Mouse (Mus musculus) adrenal gland, postnatal 14 days (tissue): ENCODE measurements around the gene Tmem235. TPM values are rescaled to one million over a fixed set of nuclear protein-coding genes. Genes with fewer than 3 reads are reported as not detected.

Experiments used
- DNase-seq: peaks from one replicate; pipeline ENCODE4 v3.0.0; 2021; ENCODE audit warnings: mixed read lengths
- total RNA-seq: library from RNA; stranded (reverse); gene quantifications from 2 replicates; pipeline ENCODE4 v1.2.3, GENCODE M21; 2021

The Tmem235 gene
- total RNA-seq, 1 experiment from 2014 or later, result not detected

GRCm38 (mm10) chr11:117891581-117892175 lies 31.1 kb downstream of the Tmem235 start:
- DNase-seq, result no peak

GRCm38 (mm10) chr11:117892199-117892598 lies 31.6 kb downstream of the Tmem235 start:
- DNase-seq, result peak; percentile 42

GRCm38 (mm10) chr11:117894676-117895075 lies 34.1 kb downstream of the Tmem235 start:
- no peak for DNase-seq

- DNase-seq, result no peak
These were observed 36.0 kb downstream of the Tmem235 start for GRCm38 (mm10) chr11:117896533-117896932.

GRCm38 (mm10) chr11:117902282-117902681 lies 41.7 kb downstream of the Tmem235 start:
- DNase-seq, result no peak

- no peak for DNase-seq
These were observed 43.9 kb downstream of the Tmem235 start for GRCm38 (mm10) chr11:117904442-117904841.

- DNase-seq, result no peak
These were observed 48.8 kb downstream of the Tmem235 start for GRCm38 (mm10) chr11:117909337-117909736.

GRCm38 (mm10) chr11:117912684-117913352 lies 52.3 kb downstream of the Tmem235 start:
- peak; percentile 92 for DNase-seq

GRCm38 (mm10) chr11:117914531-117914930 lies 54.0 kb downstream of the Tmem235 start:
- DNase-seq, result no peak

Other genes starting within 250 kb of the Tmem235 start
- 22.7 and 29.5 TPM in 2 replicates for gene Tnrc6c, start 206.5 kb upstream of the Tmem235 start, total RNA-seq
- gene Tmc8, start 78.7 kb upstream of the Tmem235 start, total RNA-seq, result 5.3 and 8.3 TPM in 2 replicates
- gene Tmc6, start 78.6 kb upstream of the Tmem235 start, total RNA-seq, result 35.1 and 35.7 TPM in 2 replicates
- 0.44 TPM in 1 of 2 replicates, not detected in the other for gene 6030468B19Rik, start 63.1 kb upstream of the Tmem235 start, total RNA-seq
- 0.83 and 0.93 TPM in 2 replicates for gene Gm20708, start 51.1 kb upstream of the Tmem235 start, total RNA-seq
- 62.6 and 73.8 TPM in 2 replicates for gene Syngr2, start 51.1 kb upstream of the Tmem235 start, total RNA-seq
- 7.5 and 16.4 TPM in 2 replicates for gene Afmid, start 34.8 kb upstream of the Tmem235 start, total RNA-seq
- 29.1 and 34.8 TPM in 2 replicates for gene Tk1, start 34.7 kb upstream of the Tmem235 start, total RNA-seq
- 17.8 and 22.6 TPM in 2 replicates for gene Birc5, start 11.5 kb upstream of the Tmem235 start, total RNA-seq
- gene Tha1, start 12.7 kb downstream of the Tmem235 start, total RNA-seq, result 11.5 and 12.3 TPM in 2 replicates
- 4.8 and 6.5 TPM in 2 replicates for gene Socs3, start 109.3 kb downstream of the Tmem235 start, total RNA-seq
- gene Pgs1, start 125.5 kb downstream of the Tmem235 start, total RNA-seq, result 32.9 and 39.2 TPM in 2 replicates